Mouse (Mus musculus): ENCODE measurements around the gene Tmem123. TPM values are rescaled to one million over a fixed set of nuclear protein-coding genes. Genes with fewer than 3 reads are reported as not detected.

The Tmem123 gene
- 81.0 and 81.9 TPM in 2 replicates for total RNA-seq (2014; rRNA removed; ENCODE audit: low replicate concordance)
- polyA plus RNA-seq (2015; fragmentation: Nextera tagmentation; extraction: Ambion mirVana): 60.2 and 62.4 TPM in 2 replicates

GRCm38 (mm10) chr9:7763614-7764300, at the start of gene Tmem123:
Tmem123 (plus strand) TSS chr9:7764041.
- ATAC-seq (ENCODE audit: insufficient read depth, low read depth) (peak; percentile 97), DNase-seq (ENCODE audit: low spot score) (peak; percentile 100)
- H3K4me3 ChIP-seq (ENCODE audit: low read depth, low read length): peak within 1 kb of the TSS; percentile 85
- H3K9me3 ChIP-seq (replicated peaks; ENCODE audit: control insufficient read depth, low read length): no peaks in the 10 kb centered on the region
- TF ChIP-seq EP300 (IDR thresholded peaks at IDR 0.05; ENCODE audit: low read depth): peak; percentile 21; the same call in 1 of the 2 replicates
- no peak; the same call in 1 of the 2 replicates for TF ChIP-seq CTCF (IDR thresholded peaks at IDR 0.05; ENCODE audit: low read depth)
- no peaks in the 10 kb centered on the region for H3K27me3 ChIP-seq (ENCODE audit: control insufficient read depth, insufficient read depth, low read length)
- H3K27ac ChIP-seq (ENCODE audit: low read depth): peak within 1 kb of the TSS; percentile 96
- peaks cover 36% of the 10 kb centered on the region for H3K4me1 ChIP-seq (ENCODE audit: control insufficient read depth, insufficient read depth)
- H3K36me3 ChIP-seq (replicated peaks; ENCODE audit: control insufficient read depth, insufficient read depth, low read length): peaks cover 9% of the 10 kb centered on the region
- under 1% methylated on average over 52 of the region's 52 CpGs for WGBS
- peak within 1 kb of the TSS; percentile 90 for H3K9ac ChIP-seq (replicated peaks; ENCODE audit: low read depth, low read length)
- H3K4me2 ChIP-seq (ENCODE audit: low read depth, low read length): peak within 1 kb of the TSS; percentile 91

GRCm38 (mm10) chr9:7714062-7714907, 49.6 kb upstream of the Tmem123 start:
- H3K9me3 ChIP-seq (replicated peaks; ENCODE audit: control insufficient read depth, low read length): no peaks in the 10 kb centered on the region
- no peak overlapping the region for H3K4me3 ChIP-seq (ENCODE audit: low read depth, low read length)
- WGBS: 29% methylated on average over 4 of the region's 4 CpGs
- H3K36me3 ChIP-seq (replicated peaks; ENCODE audit: control insufficient read depth, insufficient read depth, low read length): no peaks in the 10 kb centered on the region
- H3K4me1 ChIP-seq (ENCODE audit: control insufficient read depth, insufficient read depth): no peaks in the 10 kb centered on the region
- H3K9ac ChIP-seq (replicated peaks; ENCODE audit: low read depth, low read length): no peak overlapping the region
- DNase-seq (ENCODE audit: low spot score): peak; percentile 33
- no peak overlapping the region for H3K4me2 ChIP-seq (ENCODE audit: low read depth, low read length)
- TF ChIP-seq EP300 (IDR thresholded peaks at IDR 0.05; ENCODE audit: low read depth) (no peak), CTCF (IDR thresholded peaks at IDR 0.05; ENCODE audit: low read depth) (peak; percentile 67)
- no peak overlapping the region for H3K27ac ChIP-seq (ENCODE audit: low read depth)
- no peaks in the 10 kb centered on the region for H3K27me3 ChIP-seq (ENCODE audit: control insufficient read depth, insufficient read depth, low read length)
- no peak for ATAC-seq (ENCODE audit: insufficient read depth, low read depth)

GRCm38 (mm10) chr9:7714908-7715175, 49.0 kb upstream of the Tmem123 start:
- no peak for DNase-seq (ENCODE audit: low spot score)
- Histone ChIP-seq H3K27ac (ENCODE audit: low read depth) (no peak overlapping the region), H3K4me1 (ENCODE audit: control insufficient read depth, insufficient read depth) (no peaks in the 10 kb centered on the region), H3K4me2 (ENCODE audit: low read depth, low read length) (no peak overlapping the region), H3K4me3 (ENCODE audit: low read depth, low read length) (no peak overlapping the region), H3K9me3 (replicated peaks; ENCODE audit: control insufficient read depth, low read length) (no peaks in the 10 kb centered on the region), H3K27me3 (ENCODE audit: control insufficient read depth, insufficient read depth, low read length) (no peaks in the 10 kb centered on the region), H3K36me3 (replicated peaks; ENCODE audit: control insufficient read depth, insufficient read depth, low read length) (no peaks in the 10 kb centered on the region), H3K9ac (replicated peaks; ENCODE audit: low read depth, low read length) (no peak overlapping the region)
- TF ChIP-seq CTCF (IDR thresholded peaks at IDR 0.05; ENCODE audit: low read depth): no peak
- no peak for TF ChIP-seq EP300 (IDR thresholded peaks at IDR 0.05; ENCODE audit: low read depth)
- 63% methylated on average over 2 of the region's 2 CpGs for WGBS
- no peak for ATAC-seq (ENCODE audit: insufficient read depth, low read depth)

GRCm38 (mm10) chr9:7721543-7721942, 42.3 kb upstream of the Tmem123 start:
- ATAC-seq (ENCODE audit: insufficient read depth, low read depth) (no peak), DNase-seq (ENCODE audit: low spot score) (no peak)
- Histone ChIP-seq H3K9ac (replicated peaks; ENCODE audit: low read depth, low read length) (no peak overlapping the region), H3K27ac (ENCODE audit: low read depth) (no peak overlapping the region), H3K36me3 (replicated peaks; ENCODE audit: control insufficient read depth, insufficient read depth, low read length) (no peaks in the 10 kb centered on the region), H3K4me1 (ENCODE audit: control insufficient read depth, insufficient read depth) (no peaks in the 10 kb centered on the region), H3K4me3 (ENCODE audit: low read depth, low read length) (no peak overlapping the region), H3K27me3 (ENCODE audit: control insufficient read depth, insufficient read depth, low read length) (no peaks in the 10 kb centered on the region), H3K9me3 (replicated peaks; ENCODE audit: control insufficient read depth, low read length) (no peaks in the 10 kb centered on the region), H3K4me2 (ENCODE audit: low read depth, low read length) (no peak overlapping the region)
- 88% methylated on average over 1 of the region's 1 CpGs for WGBS
- TF ChIP-seq CTCF (IDR thresholded peaks at IDR 0.05; ENCODE audit: low read depth): no peak
- TF ChIP-seq EP300 (IDR thresholded peaks at IDR 0.05; ENCODE audit: low read depth): no peak

DNA sequence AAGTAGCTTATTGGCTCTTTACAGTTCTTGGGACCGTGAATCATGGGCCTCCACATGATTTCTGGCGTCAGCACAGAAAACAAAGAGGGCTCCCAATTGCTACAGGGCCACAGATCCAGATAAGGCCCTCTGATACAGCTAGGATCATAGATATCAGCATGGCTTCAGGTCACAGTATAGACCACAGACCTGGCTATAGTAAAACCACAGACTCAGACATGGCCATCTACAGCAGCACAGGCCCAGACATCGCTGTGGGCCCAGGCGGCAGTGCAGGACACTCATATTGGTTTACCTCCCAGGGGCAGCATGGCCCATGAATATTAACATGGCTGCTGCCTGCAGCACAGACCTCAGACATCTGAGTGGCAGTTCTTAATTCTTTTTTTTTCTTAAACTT, 34.8 kb upstream of the Tmem123 start:
- TF ChIP-seq EP300 (IDR thresholded peaks at IDR 0.05; ENCODE audit: low read depth) (no peak), CTCF (IDR thresholded peaks at IDR 0.05; ENCODE audit: low read depth) (no peak)
- Histone ChIP-seq H3K27ac (ENCODE audit: low read depth) (no peak overlapping the region), H3K4me1 (ENCODE audit: control insufficient read depth, insufficient read depth) (no peaks in the 10 kb centered on the region), H3K9ac (replicated peaks; ENCODE audit: low read depth, low read length) (no peak overlapping the region), H3K36me3 (replicated peaks; ENCODE audit: control insufficient read depth, insufficient read depth, low read length) (no peaks in the 10 kb centered on the region), H3K27me3 (ENCODE audit: control insufficient read depth, insufficient read depth, low read length) (no peaks in the 10 kb centered on the region), H3K9me3 (replicated peaks; ENCODE audit: control insufficient read depth, low read length) (no peaks in the 10 kb centered on the region), H3K4me2 (ENCODE audit: low read depth, low read length) (no peak overlapping the region), H3K4me3 (ENCODE audit: low read depth, low read length) (no peak overlapping the region)
- DNase-seq (ENCODE audit: low spot score) (no peak), ATAC-seq (ENCODE audit: insufficient read depth, low read depth) (no peak)
- 82% methylated on average over 4 of the region's 4 CpGs for WGBS

Data from heart, postnatal 0 days (tissue).